Mouse (Mus musculus) myocyte (in vitro differentiated cells): ENCODE measurements at regions not wholly inside any gene's neighbourhood (a gene's known extent, or its start where the extent isn't known, plus 50 kb on each side); places are given as distances from the start of the nearest gene placed in this dataset.

Experiments
- CEBPB ChIP-seq: IDR thresholded peaks from 2 replicates; pipeline ENCODE4 v1.6.1; 2011; ENCODE audit warnings: mild to moderate bottlenecking, moderate library complexity; ENCODE audit not compliant: poor library complexity, insufficient read depth, severe bottlenecking
- MAX ChIP-seq: IDR thresholded peaks from one replicate; pipeline ENCODE4 v1.6.1; 2011; ENCODE audit warnings: low read depth, mild to moderate bottlenecking, control low read depth
- MYOG ChIP-seq, 3 experiments: IDR thresholded peaks; one replicate each; pipeline ENCODE4 v1.6.1; 2011; ENCODE audit warnings: control low read depth in 2 of 3, low read depth in 2 of 3, mild to moderate bottlenecking in 2 of 3; ENCODE audit not compliant: insufficient read length in 2 of 3, control insufficient read depth in 1 of 3, insufficient read depth in 1 of 3
- POLR2A ChIP-seq: IDR thresholded peaks from one replicate; pipeline ENCODE4 v1.6.1; 2011; ENCODE audit warnings: low read depth, mild to moderate bottlenecking, control low read depth, moderate library complexity; ENCODE audit not compliant: insufficient read length
- POLR2AphosphoS2 ChIP-seq: IDR thresholded peaks from one replicate; pipeline ENCODE4 v1.6.1; 2011; ENCODE audit warnings: low read depth, control low read depth; ENCODE audit not compliant: insufficient read length
- TCF12 ChIP-seq: IDR thresholded peaks from one replicate; pipeline ENCODE4 v1.6.1; 2011; ENCODE audit warnings: mild to moderate bottlenecking, control low read depth; ENCODE audit not compliant: poor library complexity, insufficient read depth, severe bottlenecking

- no peak for TF ChIP-seq TCF12
- TF ChIP-seq CEBPB: no peak
- no peak for TF ChIP-seq MYOG (IDR thresholded peaks at IDR 0.05; ENCODE audit: control insufficient read depth in 1 of 3, insufficient read depth in 1 of 3, insufficient read length in 2 of 3, low read depth in 2 of 3)
- TF ChIP-seq POLR2A: no peak
- no peak for TF ChIP-seq MAX
- no peak for TF ChIP-seq POLR2AphosphoS2
These were observed 133.0 kb downstream of the Zfp706 start for GRCm38 (mm10) chr15:36874555-36874954.
